Mouse (Mus musculus): Measurements from ENCODE around the gene Frmpd1. TPM values are rescaled to one million over a fixed set of nuclear protein-coding genes. Genes with fewer than 3 reads are reported as not detected.
A peak's percentile ranks its signal among the peaks of the same experiment; 100 is the strongest.

The Frmpd1 gene
- total and polyA plus RNA-seq, 3 experiments, result not detected

- dilution Hi-C loops (cut with MboI; ENCODE audit: extremely low pct_ligation_motif_present, extremely low pct_unique_long_range_greater_than_20kb, low sequenced_read_pairs), result no loop called here
- peaks cover 0 to 4% of the 10 kb centered on the region in 2 experiments; a peak in 3 of 4 replicates for H3K4me1 ChIP-seq (ENCODE audit: control insufficient read depth in 1 of 2, insufficient read depth in 2 of 2)
- H3K36me3 ChIP-seq (replicated peaks in 1 of 2; ENCODE audit: control insufficient read depth in 1 of 2, insufficient read depth in 1 of 2, low read length in 1 of 2), result no peaks in the 10 kb centered on the region
- no peak overlapping the region for H3K4me3 ChIP-seq (replicated peaks in 1 of 3; ENCODE audit: low read depth in 2 of 3, low read length in 2 of 3, poor library complexity in 1 of 3)
- H3K9me3 ChIP-seq (replicated peaks; ENCODE audit: low read length), result peaks cover 3% of the 10 kb centered on the region
- H3K4me2 ChIP-seq (ENCODE audit: insufficient read depth, low read depth, poor library complexity, severe bottlenecking), result peak overlapping the region; percentile 66; the same call in 1 of the 2 replicates
- no peaks in the 10 kb centered on the region for H3K79me2 ChIP-seq (replicated peaks; ENCODE audit: control insufficient read depth, extremely low read depth, insufficient read depth, poor library complexity, severe bottlenecking)
- DNase-seq (ENCODE audit: extremely low read depth), result no peak
- in situ Hi-C loops (cut with MboI; ENCODE audit: low pct_ligation_motif_present, low pct_unique_long_range_greater_than_20kb, low sequenced_read_pairs), result no loop called here
- TF ChIP-seq GABPA (IDR thresholded peaks at IDR 0.05; ENCODE audit: insufficient replicate concordance, low read depth, low read length) (no peak), MXI1 (IDR thresholded peaks at IDR 0.05; ENCODE audit: low read depth, low read length) (no peak), RAD21 (IDR thresholded peaks at IDR 0.05; ENCODE audit: low read depth, low read length) (no peak), RCOR1 (conservative IDR thresholded peaks at IDR 0.05; ENCODE audit: low read depth, low read length) (no peak), ZNF384 (IDR thresholded peaks at IDR 0.05; ENCODE audit: low read depth, low read length) (no peak), KAT2A (IDR thresholded peaks at IDR 0.05; ENCODE audit: insufficient replicate concordance, low read length) (no peak), MAZ (IDR thresholded peaks at IDR 0.05; ENCODE audit: low read depth, low read length) (no peak), NRF1 (IDR thresholded peaks at IDR 0.05; ENCODE audit: low read depth, low read length) (no peak), CHD1 (IDR thresholded peaks at IDR 0.05; ENCODE audit: low read depth, low read length) (no peak), HCFC1 (IDR thresholded peaks at IDR 0.05; ENCODE audit: low read depth, low read length) (no peak), NELFE (IDR thresholded peaks at IDR 0.05; ENCODE audit: low read depth, low read length) (no peak), CTCF (conservative IDR thresholded peaks at IDR 0.05 in 1 of 2, IDR thresholded peaks at IDR 0.05 in 1 of 2; ENCODE audit: low read depth in 2 of 2, low read length in 2 of 2) (no peak), POLR2AphosphoS2 (IDR thresholded peaks at IDR 0.05; ENCODE audit: low read depth, low read length) (no peak), MAFK (IDR thresholded peaks at IDR 0.05; ENCODE audit: insufficient replicate concordance, low read length) (no peak), UBTF (IDR thresholded peaks at IDR 0.05; ENCODE audit: low read depth, low read length) (no peak), CHD2 (IDR thresholded peaks at IDR 0.05; ENCODE audit: low read length) (no peak), JUN (IDR thresholded peaks at IDR 0.05; ENCODE audit: insufficient read depth, low read depth, low read length) (no peak), POLR2A (IDR thresholded peaks at IDR 0.05; ENCODE audit: low read depth, low read length) (no peak), BHLHE40 (IDR thresholded peaks at IDR 0.05; ENCODE audit: low read depth, low read length) (no peak), E2F4 (IDR thresholded peaks at IDR 0.05; ENCODE audit: insufficient replicate concordance, low read depth, low read length) (no peak)
- peaks cover 57% of the 10 kb centered on the region for H3K27me3 ChIP-seq (replicated peaks)
- H3K9ac ChIP-seq (ENCODE audit: insufficient read depth, low read depth), result no peak overlapping the region
- H3K27ac ChIP-seq (ENCODE audit: insufficient read depth, low read depth), result no peak overlapping the region
These were observed 706 bp upstream of the Frmpd1 start for GRCm38 (mm10) chr4:45183818-45184520.

- Histone ChIP-seq H3K4me2 (ENCODE audit: insufficient read depth, low read depth, poor library complexity, severe bottlenecking) (peak overlapping the region; percentile 66), H3K4me1 (ENCODE audit: control insufficient read depth in 1 of 2, insufficient read depth in 2 of 2) (peaks cover 0 to 4% of the 10 kb centered on the region in 2 experiments; a peak in 3 of 4 replicates), H3K27ac (ENCODE audit: insufficient read depth, low read depth) (no peak overlapping the region), H3K36me3 (replicated peaks in 1 of 2; ENCODE audit: control insufficient read depth in 1 of 2, insufficient read depth in 1 of 2, low read length in 1 of 2) (no peaks in the 10 kb centered on the region), H3K9ac (ENCODE audit: insufficient read depth, low read depth) (no peak overlapping the region), H3K27me3 (replicated peaks) (peaks cover 59% of the 10 kb centered on the region), H3K4me3 (replicated peaks in 1 of 3; ENCODE audit: low read depth in 2 of 3, low read length in 2 of 3, poor library complexity in 1 of 3) (no peak overlapping the region), H3K79me2 (replicated peaks; ENCODE audit: control insufficient read depth, extremely low read depth, insufficient read depth, poor library complexity, severe bottlenecking) (no peaks in the 10 kb centered on the region), H3K9me3 (replicated peaks; ENCODE audit: low read length) (peaks cover 3% of the 10 kb centered on the region)
- dilution Hi-C loops (cut with MboI; ENCODE audit: extremely low pct_ligation_motif_present, extremely low pct_unique_long_range_greater_than_20kb, low sequenced_read_pairs) (no loop called here), in situ Hi-C loops (cut with MboI; ENCODE audit: low pct_ligation_motif_present, low pct_unique_long_range_greater_than_20kb, low sequenced_read_pairs) (no loop called here)
- DNase-seq (ENCODE audit: extremely low read depth), result no peak
- TF ChIP-seq MAZ (IDR thresholded peaks at IDR 0.05; ENCODE audit: low read depth, low read length) (no peak), ELF1 (IDR thresholded peaks at IDR 0.05; ENCODE audit: low read depth, low read length) (no peak), POLR2A (IDR thresholded peaks at IDR 0.05; ENCODE audit: low read depth, low read length) (no peak), NELFE (IDR thresholded peaks at IDR 0.05; ENCODE audit: low read depth, low read length) (no peak), ZC3H11A (IDR thresholded peaks at IDR 0.05; ENCODE audit: low read depth, low read length) (no peak), RAD21 (IDR thresholded peaks at IDR 0.05; ENCODE audit: low read depth, low read length) (no peak), JUN (IDR thresholded peaks at IDR 0.05; ENCODE audit: insufficient read depth, low read depth, low read length) (no peak), RCOR1 (conservative IDR thresholded peaks at IDR 0.05; ENCODE audit: low read depth, low read length) (no peak), ZKSCAN1 (IDR thresholded peaks at IDR 0.05; ENCODE audit: borderline replicate concordance, low read depth, low read length) (no peak), CHD2 (IDR thresholded peaks at IDR 0.05; ENCODE audit: low read length) (no peak), MEF2A (IDR thresholded peaks at IDR 0.05; ENCODE audit: borderline replicate concordance, low read depth, low read length) (no peak), SMC3 (IDR thresholded peaks at IDR 0.05; ENCODE audit: low read depth, low read length) (no peak), CTCF (conservative IDR thresholded peaks at IDR 0.05 in 1 of 2, IDR thresholded peaks at IDR 0.05 in 1 of 2; ENCODE audit: low read depth in 2 of 2, low read length in 2 of 2) (no peak), EP300 (IDR thresholded peaks at IDR 0.05; ENCODE audit: low read length) (no peak), E2F4 (IDR thresholded peaks at IDR 0.05; ENCODE audit: insufficient replicate concordance, low read depth, low read length) (no peak), MAX (IDR thresholded peaks at IDR 0.05; ENCODE audit: low read length) (no peak)
These were observed 625 bp downstream of the Frmpd1 start for GRCm38 (mm10) chr4:45185331-45185669.

Data from CH12.LX (cell line).